14 mouse cellular contexts compared by ENCODE assay signal in the genomic region with DNA sequence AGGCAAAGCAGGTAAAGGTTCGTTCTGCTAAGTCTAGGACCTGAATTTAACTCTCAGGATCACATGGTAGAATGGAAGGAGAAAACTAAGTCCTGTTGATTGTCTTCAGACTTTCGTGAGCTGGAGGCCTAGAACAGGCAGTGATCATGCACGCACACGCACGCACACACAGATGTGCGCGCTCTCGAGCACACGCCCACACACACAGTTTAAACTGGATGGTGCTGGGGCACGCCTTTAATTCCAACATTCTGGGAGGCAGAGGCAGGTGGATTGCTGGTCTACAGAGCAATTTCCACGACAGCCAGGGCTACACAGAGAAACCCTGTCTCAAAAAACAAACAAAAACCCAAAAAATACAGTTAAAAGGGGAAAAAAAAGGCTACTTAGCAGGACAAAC. TPM values are rescaled to one million over a fixed set of nuclear protein-coding genes. Genes with fewer than 3 reads are reported as not detected.
A peak's percentile ranks its signal among the peaks of the same experiment; 100 is the strongest.
DNase-seq lines count a peak whose midpoint lies in the region; ATAC-seq and TF ChIP-seq lines count a peak whose summit lies in the region.
"Had no signal": no experiment of that assay in that cellular context is flagged by ENCODE, and none has a peak within 500 bp of the region (broad histone marks: within the 10 kb centered on the region; RNA-seq: fewer than 3 reads in every experiment).

No protein-coding gene starts in this region.

- H3K36me3 ChIP-seq in kidney, postnatal 0 days (ENCODE audit: insufficient read depth, low read length), result no peaks in the 10 kb centered on the region
- no peaks in the 10 kb centered on the region for H3K36me3 ChIP-seq in G1E (replicated peaks)
- H3K36me3 ChIP-seq in limb, embryonic 12.5 days, result no peaks in the 10 kb centered on the region

- H3K9ac ChIP-seq in kidney, postnatal 0 days (ENCODE audit: low read depth, low read length), result no peak overlapping the region
- no peak overlapping the region for H3K9ac ChIP-seq in limb, embryonic 12.5 days (replicated peaks)

- H3K27me3 ChIP-seq in kidney, postnatal 0 days (ENCODE audit: insufficient read depth, low read length), result no peaks in the 10 kb centered on the region
- H3K27me3 ChIP-seq in G1E (ENCODE audit: insufficient read depth, low read length), result no peaks in the 10 kb centered on the region
- H3K27me3 ChIP-seq in limb, embryonic 12.5 days, result no peaks in the 10 kb centered on the region

- no peak for TF ChIP-seq CTCF in kidney, postnatal 0 days (IDR thresholded peaks at IDR 0.05; ENCODE audit: low read depth)
- TF ChIP-seq CTCF in G1E (IDR thresholded peaks at IDR 0.05; ENCODE audit: low read depth, low read length), result no peak
- TF ChIP-seq CTCF in gastrocnemius, adult 2 months (IDR thresholded peaks at IDR 0.05), result no peak

- no peak overlapping the region for H3K4me2 ChIP-seq in kidney, postnatal 0 days (ENCODE audit: low read length)
- H3K4me2 ChIP-seq in limb, embryonic 12.5 days, result no peak overlapping the region

- H3K4me3 ChIP-seq in kidney, postnatal 0 days (replicated peaks; ENCODE audit: low read depth, low read length), result no peak overlapping the region
- H3K4me3 ChIP-seq in G1E (ENCODE audit: low read depth, low read length), result peak overlapping the region; percentile 4; the same call in 1 of the 2 replicates
- H3K4me3 ChIP-seq in limb, embryonic 12.5 days (replicated peaks), result no peak overlapping the region
- H3K4me3 ChIP-seq in gastrocnemius, adult 2 months, result no peak overlapping the region

- no peaks in the 10 kb centered on the region for H3K9me3 ChIP-seq in kidney, postnatal 0 days (replicated peaks; ENCODE audit: low read length)
- H3K9me3 ChIP-seq in G1E (replicated peaks), result peaks cover 5% of the 10 kb centered on the region
- no peaks in the 10 kb centered on the region for H3K9me3 ChIP-seq in limb, embryonic 12.5 days

- H3K4me1 ChIP-seq in kidney, postnatal 0 days (replicated peaks; ENCODE audit: insufficient read depth, low read length), result peaks cover 9% of the 10 kb centered on the region; the same call in 1 of the 2 replicates
- H3K4me1 ChIP-seq in G1E (ENCODE audit: insufficient read depth, low read depth, low read length), result peaks cover 60% of the 10 kb centered on the region
- H3K4me1 ChIP-seq in limb, embryonic 12.5 days (replicated peaks), result peaks cover 27% of the 10 kb centered on the region

- no peak for ATAC-seq in kidney, postnatal 0 days (replicated peaks; ENCODE audit: low FRiP score, low read depth)
- ATAC-seq in G1E (ENCODE audit: extremely low read depth, insufficient number of reproducible peaks, low FRiP score, poor library complexity, severe bottlenecking), result no peak
- no peak for ATAC-seq in limb, embryonic 12.5 days (ENCODE audit: insufficient number of reproducible peaks, insufficient read depth, low FRiP score, low TSS enrichment, low read depth)

- peak overlapping the region; percentile 47 for H3K27ac ChIP-seq in kidney, postnatal 0 days
- H3K27ac ChIP-seq in limb, embryonic 12.5 days, result peak overlapping the region; percentile 77
- H3K27ac ChIP-seq in gastrocnemius, adult 2 months, result no peak overlapping the region

- 81% methylated on average over 11 of the region's 11 CpGs for WGBS in kidney, postnatal 0 days
- WGBS in limb, embryonic 12.5 days, result 78% methylated on average over 11 of the region's 11 CpGs

- intact Hi-C loops in gastrocnemius, adult 2 months (cut with DNase I), result no loop called here

- no peak for DNase-seq in kidney, postnatal 0 days (ENCODE audit: low spot score)
- no peak for DNase-seq in kidney, postnatal 36 days
- no peak for DNase-seq in G1E (ENCODE audit: low spot score)
- peak; percentile 38 for DNase-seq in brain, adult 2 months (ENCODE audit: low read depth, low spot score)
- no peak for DNase-seq in right cerebral cortex, postnatal 36 days (ENCODE audit: low spot score in 2 of 2)
- DNase-seq in gastrocnemius, adult 2 months, result no peak
- no peak for DNase-seq in cerebellum, postnatal 36 days
- DNase-seq: layer of hippocampus, adult 9-11 months; right cerebral cortex, postnatal 14 days had no signal

RNA-seq across cellular contexts. Expression of a gene that starts 44.2 kb away (rescaled TPM):
- 2,429 and 2,697 TPM in 2 replicates for polyA plus RNA-seq in kidney, postnatal 0 days (2015; fragmentation: Nextera tagmentation; extraction: Ambion mirVana)
- total RNA-seq in G1E (2014; fragmentation: Nextera tagmentation), result 2,671 and 3,097 TPM in 2 replicates
- 4,796 and 5,087 TPM in 2 replicates for total RNA-seq in G1E (2017)
- polyA plus RNA-seq in G1E (2012), result 14,052 and 14,774 TPM in 2 replicates
- 3,930 and 4,018 TPM in 2 replicates for polyA plus RNA-seq in limb, embryonic 12.5 days (2016; fragmentation: Nextera tagmentation; extraction: Ambion mirVana)
- 100 to 1,000 TPM in 1 of 2 experiments, 10 to 100 TPM in 1; 58.5 to 108 TPM for total RNA-seq in gastrocnemius, adult 2 months (2021)

RNA-seq across cellular contexts. Expression of a gene that starts 56.2 kb away (rescaled TPM):
- not detected in 2 replicates for polyA plus RNA-seq in kidney, postnatal 0 days (2015; fragmentation: Nextera tagmentation; extraction: Ambion mirVana)
- total RNA-seq in G1E (2014; fragmentation: Nextera tagmentation) (not detected in 2 replicates), G1E (2017) (0.16 and 0.17 TPM in 2 replicates)
- not detected in 2 replicates for polyA plus RNA-seq in G1E (2012)
- polyA plus RNA-seq in limb, embryonic 12.5 days (2016; fragmentation: Nextera tagmentation; extraction: Ambion mirVana), result not detected in 2 replicates
- total RNA-seq in gastrocnemius, adult 2 months (2021), result not detected
- total RNA-seq: ES-E14; heart, adult 8-10 months; left cerebral cortex, postnatal 36 days; megakaryocyte progenitor cell, adult 5-6 weeks had no signal

RNA-seq across cellular contexts. Expression of a gene that starts 56.3 kb away (rescaled TPM):
- polyA plus RNA-seq in kidney, postnatal 0 days (2015; fragmentation: Nextera tagmentation; extraction: Ambion mirVana), result not detected in 2 replicates
- total RNA-seq in G1E (2014; fragmentation: Nextera tagmentation) (not detected in 2 replicates), G1E (2017) (not detected in 2 replicates)
- polyA plus RNA-seq in G1E (2012), result not detected in 2 replicates
- not detected in 2 replicates for polyA plus RNA-seq in limb, embryonic 12.5 days (2016; fragmentation: Nextera tagmentation; extraction: Ambion mirVana)
- not detected for total RNA-seq in gastrocnemius, adult 2 months (2021)
- total RNA-seq: heart, adult 8-10 months; left cerebral cortex, postnatal 36 days had no signal
